Mouse (Mus musculus): ENCODE measurements around the gene Bcl7c.
"Not testable (repeated sequence)": the region's sequence is repeated elsewhere in the genome, so short reads cannot be mapped to it uniquely, and the experiment has no call there.

Gene Bcl7c

DNA sequence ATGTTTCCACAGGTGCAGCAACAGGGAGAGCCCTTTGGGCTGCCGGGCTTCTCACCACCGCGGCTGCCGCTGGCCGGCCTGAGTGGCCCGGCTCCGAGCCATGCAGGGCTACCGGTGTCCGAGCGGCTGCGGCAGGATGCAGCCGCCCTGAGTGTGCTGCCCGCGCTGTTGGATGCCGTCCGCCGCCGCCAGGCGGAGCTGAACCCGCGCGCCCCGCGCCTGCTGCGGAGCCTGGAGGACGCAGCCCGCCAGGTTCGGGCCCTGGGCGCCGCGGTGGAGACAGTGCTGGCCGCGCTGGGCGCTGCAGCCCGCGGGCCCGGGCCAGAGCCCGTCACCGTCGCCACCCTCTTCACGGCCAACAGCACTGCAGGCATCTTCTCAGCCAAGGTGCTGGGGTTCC is 8.3 kb upstream of the Bcl7c start:
- DNase-seq (ENCODE audit: low spot score), result peak; percentile 77

GRCm38 (mm10) chr7:127714816-127715215 is 6.1 kb upstream of the Bcl7c start:
- DNase-seq (ENCODE audit: low spot score), result no peak

DNA sequence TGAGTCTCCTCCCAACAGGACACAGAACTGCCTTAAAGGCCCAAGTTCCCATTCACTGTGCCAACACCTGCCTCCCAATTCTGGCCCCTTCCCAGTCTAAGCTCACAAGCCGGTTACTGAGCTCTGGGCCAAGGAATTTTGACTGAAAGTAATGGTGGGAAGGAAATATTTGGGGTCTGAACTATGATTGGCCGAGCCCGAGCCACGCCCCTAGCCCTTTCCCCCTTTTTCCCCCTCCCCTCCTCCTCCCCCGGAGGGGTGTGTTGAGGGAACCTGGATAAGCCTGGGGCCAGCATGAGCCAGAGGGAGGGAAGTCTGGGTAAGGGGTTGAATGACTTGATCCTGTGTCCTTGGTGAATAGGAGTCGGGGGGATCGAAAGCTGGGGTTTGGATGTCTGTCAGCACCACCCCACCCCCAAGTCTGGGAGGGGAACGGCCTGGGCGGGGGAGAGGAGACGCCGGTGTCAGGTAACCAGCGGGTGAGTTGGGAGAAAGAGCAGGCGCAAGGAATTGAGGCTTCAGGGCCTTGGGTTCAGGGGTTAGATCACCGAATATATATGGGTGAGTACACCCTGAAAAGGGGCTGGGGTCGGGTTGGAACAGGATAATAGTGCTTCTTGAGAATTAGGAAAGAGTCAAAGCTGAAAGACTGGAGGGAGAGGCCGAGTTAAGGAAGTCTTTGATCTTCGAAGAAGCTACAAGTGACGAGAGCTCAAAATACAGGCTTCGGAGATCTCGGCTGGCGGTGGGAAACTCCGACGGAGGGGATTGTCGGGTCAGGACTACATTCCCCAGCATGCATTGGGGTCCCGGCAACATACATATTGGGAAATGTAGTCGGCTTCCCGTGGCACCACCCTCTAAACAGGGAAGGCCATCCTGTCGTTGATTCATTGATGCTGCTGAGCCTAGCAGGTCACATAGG is 4.0 kb upstream of the Bcl7c start, which contains the start of gene Ctf1:
Gene Ctf1, plus strand, starts transcription at position 276 of the 925 bp plus-strand sequence.
- peak; percentile 81 for DNase-seq (ENCODE audit: low spot score)

DNA sequence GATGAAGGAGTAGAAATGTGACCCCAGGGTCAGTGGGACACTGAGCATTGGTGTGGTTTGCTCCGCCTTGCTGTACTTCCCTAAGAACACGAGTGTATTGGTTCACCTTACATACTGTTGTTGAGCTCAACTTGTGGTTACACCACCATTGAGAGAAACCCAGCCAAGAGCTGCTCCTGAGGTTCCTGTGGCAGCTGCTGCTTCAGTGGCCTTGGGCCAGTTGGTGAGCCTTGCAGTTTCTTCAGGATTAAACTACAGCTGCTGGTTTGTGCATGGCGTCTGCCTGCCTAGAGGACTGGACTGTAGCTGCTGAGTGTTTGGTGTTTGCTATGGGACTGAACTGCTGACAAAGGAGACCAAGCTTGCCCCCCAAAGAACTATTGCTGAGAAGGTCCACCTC is 2.7 kb upstream of the Bcl7c start:
- DNase-seq (ENCODE audit: low spot score), result no peak

DNA sequence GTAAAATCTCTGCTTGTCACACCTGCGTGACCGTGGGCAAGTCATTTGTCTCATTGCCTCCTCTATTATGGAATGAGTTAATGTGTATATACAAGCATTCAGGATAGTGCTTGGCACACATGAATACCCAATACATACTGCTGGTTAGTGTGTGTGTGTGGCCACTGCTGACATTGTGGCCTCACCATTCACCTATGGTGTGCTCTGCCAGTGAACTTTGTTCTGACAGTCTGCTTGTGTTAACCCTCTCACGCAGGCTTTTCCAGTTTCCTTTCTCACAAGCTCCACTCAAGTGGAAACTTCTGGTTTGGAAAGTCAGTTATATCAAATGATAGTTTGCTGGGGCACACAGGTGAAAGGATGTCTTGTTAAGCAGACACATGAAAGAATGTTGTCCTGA is 2.3 kb upstream of the Bcl7c start:
- DNase-seq (ENCODE audit: low spot score), result no peak

DNA sequence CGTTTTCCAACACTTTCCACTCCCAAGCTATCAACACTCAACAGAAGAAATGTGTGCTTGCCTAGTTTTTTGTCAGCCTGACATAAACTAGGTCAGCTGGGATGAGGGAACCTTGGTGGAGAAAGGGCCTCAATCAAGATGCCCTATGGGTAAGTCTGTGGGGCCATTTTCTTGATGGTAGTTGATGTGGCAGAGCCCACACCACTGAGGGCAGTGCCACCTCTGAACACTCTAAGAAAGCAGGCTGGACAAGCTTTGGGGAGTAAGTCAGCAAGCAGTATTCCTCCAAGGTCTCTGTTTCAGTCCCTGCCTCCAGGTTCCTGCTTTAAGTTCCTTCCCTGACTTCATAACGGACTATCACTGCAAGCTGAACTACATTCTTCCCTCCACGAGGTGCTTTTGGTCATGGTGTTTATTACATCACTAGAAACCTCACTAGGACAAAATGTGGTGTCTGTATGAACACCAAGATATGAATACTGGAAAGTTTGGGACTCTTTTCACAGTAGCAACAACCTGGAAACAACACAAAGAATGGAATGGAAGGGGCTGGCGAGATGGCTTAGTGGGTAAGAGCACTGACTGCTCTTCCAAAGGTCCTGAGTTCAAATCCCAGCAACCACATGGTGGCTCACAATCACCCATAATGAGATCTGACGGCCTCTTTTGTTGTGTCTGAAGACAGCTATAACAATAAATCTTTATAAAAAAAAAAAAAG is 687 bp upstream of the Bcl7c start:
- DNase-seq (ENCODE audit: low spot score), result no peak

- no peak for DNase-seq (ENCODE audit: low spot score)
Measured at GRCm38 (mm10) chr7:127707957-127708206, 851 bp downstream of the Bcl7c start.

DNA sequence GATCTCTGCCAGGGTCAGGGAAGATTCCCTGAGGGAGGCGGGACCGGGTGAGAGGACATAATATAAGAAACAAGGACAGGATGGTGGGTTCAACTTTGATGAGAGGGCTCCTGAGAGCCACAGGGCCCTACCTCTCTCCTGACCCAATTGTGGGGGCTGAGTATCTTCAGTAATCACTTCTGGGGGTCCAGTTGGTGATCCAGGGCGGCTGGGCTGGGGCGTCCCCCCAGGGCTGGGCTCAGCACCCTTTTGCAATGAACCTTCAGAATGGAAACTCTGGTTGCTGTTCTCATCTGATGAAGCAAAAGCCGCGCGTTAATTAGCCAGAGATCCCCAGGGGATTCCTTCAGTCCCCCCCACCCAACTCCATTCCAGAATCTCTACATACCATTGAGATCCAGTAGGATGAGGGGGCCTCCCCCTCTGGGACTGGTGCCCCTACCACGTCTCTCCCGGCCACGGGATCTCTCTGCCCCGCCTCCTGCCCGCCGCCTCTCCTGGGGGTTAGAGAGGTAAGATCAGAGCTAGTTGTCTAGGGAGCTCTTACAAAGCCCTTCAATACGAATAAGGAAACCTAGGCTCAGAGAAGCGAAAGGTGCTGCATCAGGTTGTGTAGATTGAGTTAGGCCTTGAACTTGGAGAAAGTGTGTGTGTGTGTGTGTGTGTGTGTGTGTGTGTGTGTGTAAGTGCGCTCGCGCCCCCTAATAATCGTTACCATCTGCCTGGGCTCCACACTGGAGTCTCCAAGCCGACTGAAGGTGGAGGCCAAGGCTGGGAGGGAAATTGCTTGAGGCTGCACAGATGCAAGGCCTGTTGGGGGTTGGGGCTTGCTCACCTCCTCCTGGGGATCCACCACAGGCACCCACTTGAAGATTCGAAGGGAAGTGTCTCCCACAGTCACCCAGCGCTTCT is 1.4 kb downstream of the Bcl7c start:
- no peak for DNase-seq (ENCODE audit: low spot score)

DNA sequence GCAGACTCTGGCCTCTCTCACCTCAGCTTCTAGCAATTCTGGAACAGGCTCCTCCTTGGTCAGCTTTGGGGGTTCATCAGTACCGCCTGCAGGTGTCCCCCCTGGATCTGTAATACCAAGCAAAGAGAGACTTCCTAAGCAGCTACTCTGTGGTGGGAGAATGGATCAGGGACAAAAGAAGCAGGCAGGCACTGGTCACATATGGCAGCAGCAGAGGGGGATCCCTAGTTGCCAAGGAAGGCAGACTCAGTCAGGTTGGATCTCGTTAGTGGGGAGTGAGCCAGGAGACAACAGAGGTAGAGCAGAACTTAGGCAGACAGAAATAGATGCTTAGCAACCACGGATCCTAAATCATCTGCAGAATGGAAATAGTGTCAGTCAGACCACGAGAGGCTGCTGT is 3.0 kb downstream of the Bcl7c start:
- DNase-seq (ENCODE audit: low spot score), result no peak

DNA sequence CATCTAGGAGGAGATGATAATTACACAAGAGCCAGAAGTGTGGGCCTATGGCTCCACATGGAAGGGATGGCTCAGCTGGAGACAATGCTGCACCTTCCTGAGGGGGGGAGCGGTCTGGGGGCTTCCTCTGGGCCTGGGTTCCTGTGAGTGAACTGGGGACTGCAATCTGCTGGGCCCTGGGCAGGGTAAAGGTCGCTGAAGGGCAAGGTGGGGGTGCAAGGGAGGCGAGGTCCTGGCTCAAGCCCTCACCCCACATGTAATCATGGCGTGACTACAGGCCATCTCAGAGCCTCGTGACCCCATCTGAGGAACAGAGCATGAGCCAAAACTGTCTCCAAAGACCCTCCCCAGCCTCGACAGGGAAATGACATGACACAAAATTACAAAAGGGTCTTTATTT is 4.1 kb downstream of the Bcl7c start:
- DNase-seq (ENCODE audit: low spot score), result no peak

GRCm38 (mm10) chr7:127703561-127704178 is 5.1 kb downstream of the Bcl7c start:
- no peak for DNase-seq (ENCODE audit: low spot score)

DNA sequence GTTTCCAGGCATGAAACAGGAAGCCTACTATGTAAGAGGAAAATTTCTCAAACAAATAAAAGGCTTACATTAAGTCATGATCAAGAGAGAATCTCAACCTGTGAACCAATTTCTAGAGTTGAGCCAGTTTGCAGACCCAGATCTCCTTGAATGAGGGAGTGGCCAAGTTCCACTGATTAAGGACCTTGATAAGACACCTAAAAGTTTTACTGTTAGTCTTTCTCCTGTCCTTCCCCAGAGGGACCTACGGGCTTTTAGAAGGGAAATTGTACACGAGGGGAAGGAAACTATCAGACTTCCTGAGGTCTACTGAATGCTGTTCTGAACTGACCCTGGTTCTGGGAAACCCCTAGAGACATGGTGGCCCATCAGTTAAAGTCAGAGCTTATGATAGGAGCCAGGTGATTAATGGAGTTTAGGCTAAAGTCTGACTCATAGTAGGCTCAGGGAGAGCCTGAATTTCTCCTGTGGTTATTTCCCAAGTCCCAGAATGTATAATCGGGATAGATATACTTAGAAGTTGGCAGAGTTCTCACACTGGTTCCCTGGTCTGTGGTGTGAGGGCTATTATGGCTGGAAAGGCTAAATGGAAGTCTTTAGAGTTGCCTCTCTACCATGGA is 7.9 kb downstream of the Bcl7c start:
- no peak for DNase-seq (ENCODE audit: low spot score)

GRCm38 (mm10) chr7:127698986-127699385 is 9.7 kb downstream of the Bcl7c start:
- no peak for DNase-seq (ENCODE audit: low spot score)

- DNase-seq (ENCODE audit: low spot score), result not testable (repeated sequence)
Measured at GRCm38 (mm10) chr7:127693730-127694129, 15.0 kb downstream of the Bcl7c start.

DNA sequence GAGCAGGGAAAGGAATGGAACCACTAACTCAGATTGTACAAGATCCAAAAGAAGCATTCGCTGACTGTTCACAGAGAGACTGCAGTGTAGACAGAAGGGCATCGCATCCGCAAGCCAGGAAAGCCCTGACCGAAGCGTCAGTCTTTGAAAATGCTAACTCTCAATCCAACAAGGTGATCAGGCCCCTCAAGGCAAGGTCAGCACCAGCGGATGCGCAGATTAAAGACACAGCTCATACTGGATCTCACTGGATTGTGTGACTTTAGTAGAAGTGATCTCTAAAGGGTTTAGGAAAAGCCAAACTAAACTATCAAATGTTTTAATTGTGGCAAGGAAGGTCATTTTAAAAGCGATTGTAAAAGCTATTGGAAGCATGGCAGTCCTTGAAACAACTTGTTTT is 15.4 kb downstream of the Bcl7c start:
- DNase-seq (ENCODE audit: low spot score), result no peak

DNA sequence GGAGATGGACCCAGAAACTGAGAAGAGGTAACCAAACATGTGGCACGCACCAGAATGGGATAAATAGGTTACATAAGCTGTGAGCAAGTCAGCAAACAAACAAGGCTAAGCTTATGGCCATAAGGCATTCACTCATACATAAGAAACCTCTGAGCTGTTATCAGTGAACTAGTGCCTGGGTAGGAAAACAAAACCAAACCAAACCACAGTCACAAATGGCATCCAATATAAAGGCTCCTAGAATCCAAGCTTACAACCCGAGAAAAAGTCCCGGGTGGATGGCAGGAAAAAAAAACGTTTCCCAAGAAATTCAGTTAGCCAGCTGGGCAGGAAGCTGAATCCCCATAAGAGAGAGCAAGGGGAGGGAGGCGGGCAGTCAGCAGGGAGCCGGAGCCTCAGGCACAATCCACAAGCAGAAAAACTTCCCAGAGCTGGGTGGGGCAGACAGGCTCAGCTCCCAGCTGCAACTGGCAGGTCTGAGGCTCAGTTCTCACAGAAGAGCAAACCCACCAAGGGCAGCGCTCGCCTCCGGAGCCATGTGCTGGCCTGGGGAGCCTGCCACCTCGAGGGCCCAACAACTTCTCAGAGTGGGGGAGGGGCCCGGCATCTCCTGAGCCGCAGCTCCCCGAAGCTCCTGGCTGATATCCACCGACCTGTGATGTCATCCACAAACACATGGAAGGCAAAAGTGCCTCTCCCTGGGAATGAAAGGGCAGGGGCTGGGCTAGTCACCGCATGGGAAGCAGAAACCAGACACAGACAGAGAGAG is 17.3 kb downstream of the Bcl7c start:
- peak; percentile 80 for DNase-seq (ENCODE audit: low spot score)

DNA sequence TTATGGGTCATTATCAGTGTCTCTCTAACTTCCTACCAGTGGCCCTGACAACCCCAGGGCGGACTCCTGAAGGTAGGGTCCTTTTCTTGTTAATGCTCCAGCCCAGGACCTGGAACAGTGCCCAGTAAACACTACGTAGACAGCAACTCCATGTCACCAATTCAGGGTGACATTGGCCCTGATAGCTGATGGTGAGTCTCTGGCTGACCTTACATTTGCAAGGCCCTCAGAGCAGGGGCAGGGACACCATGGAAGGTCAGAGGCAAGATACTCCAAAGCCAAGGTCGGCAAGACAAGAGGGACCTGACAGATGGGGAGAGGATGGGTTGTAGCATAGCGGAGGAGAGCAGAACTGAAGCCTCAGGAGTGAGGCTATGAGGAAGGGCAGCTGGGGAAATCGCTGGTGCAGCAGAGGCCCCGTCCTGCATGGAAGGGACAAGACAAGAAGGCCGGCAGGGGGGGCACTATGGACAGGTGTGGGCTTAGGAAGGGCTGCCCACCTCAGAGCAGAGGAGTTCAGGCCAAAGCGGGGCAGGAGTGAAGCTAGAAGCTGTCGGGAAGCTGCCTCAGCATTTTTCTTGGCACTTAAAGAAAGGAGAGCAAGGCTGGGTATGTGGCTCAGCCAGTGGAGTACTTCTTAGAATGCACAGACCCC is 19.0 kb downstream of the Bcl7c start:
- no peak for DNase-seq (ENCODE audit: low spot score)

- DNase-seq (ENCODE audit: low spot score), result no peak
Measured at GRCm38 (mm10) chr7:127688935-127689334, 19.8 kb downstream of the Bcl7c start.

- no peak for DNase-seq (ENCODE audit: low spot score)
Measured at GRCm38 (mm10) chr7:127686740-127687449, 21.8 kb downstream of the Bcl7c start.

Measured in urinary bladder, postnatal 14 days (tissue).